Mouse (Mus musculus): Measurements from ENCODE around the gene Bsx. TPM values are rescaled to one million over a fixed set of nuclear protein-coding genes. Genes with fewer than 3 reads are reported as not detected.

The Bsx gene
- polyA plus RNA-seq, 1 experiment: not detected

- H3K27ac ChIP-seq (ENCODE audit: insufficient read depth, low read depth, low read length): no peak overlapping the region
- TF ChIP-seq POLR2A (IDR thresholded peaks at IDR 0.05; ENCODE audit: borderline replicate concordance, low read depth, low read length) (no peak), CTCF (IDR thresholded peaks at IDR 0.05; ENCODE audit: low read depth, low read length) (no peak)
- H3K4me1 ChIP-seq (ENCODE audit: control insufficient read depth, insufficient read depth, low read length): no peaks in the 10 kb centered on the region
- no peak overlapping the region for H3K4me3 ChIP-seq (ENCODE audit: insufficient read depth, low read length)
These were observed 11.7 kb downstream of the Bsx start for GRCm38 (mm10) chr9:40885669-40886068.

- Histone ChIP-seq H3K27ac (ENCODE audit: insufficient read depth, low read depth, low read length) (no peak overlapping the region), H3K4me3 (ENCODE audit: insufficient read depth, low read length) (no peak overlapping the region), H3K4me1 (ENCODE audit: control insufficient read depth, insufficient read depth, low read length) (no peaks in the 10 kb centered on the region)
- TF ChIP-seq POLR2A (IDR thresholded peaks at IDR 0.05; ENCODE audit: borderline replicate concordance, low read depth, low read length) (no peak), CTCF (IDR thresholded peaks at IDR 0.05; ENCODE audit: low read depth, low read length) (no peak)
These were observed 15.5 kb downstream of the Bsx start for GRCm38 (mm10) chr9:40889389-40889788.

- Histone ChIP-seq H3K4me3 (ENCODE audit: insufficient read depth, low read length) (no peak overlapping the region), H3K27ac (ENCODE audit: insufficient read depth, low read depth, low read length) (no peak overlapping the region), H3K4me1 (ENCODE audit: control insufficient read depth, insufficient read depth, low read length) (no peaks in the 10 kb centered on the region)
- TF ChIP-seq CTCF (IDR thresholded peaks at IDR 0.05; ENCODE audit: low read depth, low read length) (no peak), POLR2A (IDR thresholded peaks at IDR 0.05; ENCODE audit: borderline replicate concordance, low read depth, low read length) (no peak)
These were observed 18.5 kb downstream of the Bsx start for GRCm38 (mm10) chr9:40892456-40892855.

GRCm38 (mm10) chr9:40907413-40907812, 33.5 kb downstream of the Bsx start:
- TF ChIP-seq CTCF (IDR thresholded peaks at IDR 0.05; ENCODE audit: low read depth, low read length) (no peak), POLR2A (IDR thresholded peaks at IDR 0.05; ENCODE audit: borderline replicate concordance, low read depth, low read length) (no peak)
- Histone ChIP-seq H3K4me3 (ENCODE audit: insufficient read depth, low read length) (no peak overlapping the region), H3K27ac (ENCODE audit: insufficient read depth, low read depth, low read length) (no peak overlapping the region), H3K4me1 (ENCODE audit: control insufficient read depth, insufficient read depth, low read length) (no peaks in the 10 kb centered on the region)

- TF ChIP-seq POLR2A (IDR thresholded peaks at IDR 0.05; ENCODE audit: borderline replicate concordance, low read depth, low read length) (no peak), CTCF (IDR thresholded peaks at IDR 0.05; ENCODE audit: low read depth, low read length) (no peak)
- H3K4me3 ChIP-seq (ENCODE audit: insufficient read depth, low read length): no peak overlapping the region
These were observed 34.5 kb downstream of the Bsx start for GRCm38 (mm10) chr9:40908411-40908810.

GRCm38 (mm10) chr9:40908915-40909314, 35.0 kb downstream of the Bsx start:
- H3K27ac ChIP-seq (ENCODE audit: insufficient read depth, low read depth, low read length): no peak overlapping the region
- H3K4me1 ChIP-seq (ENCODE audit: control insufficient read depth, insufficient read depth, low read length): no peaks in the 10 kb centered on the region
- no peak for TF ChIP-seq POLR2A (IDR thresholded peaks at IDR 0.05; ENCODE audit: borderline replicate concordance, low read depth, low read length)
- no peak for TF ChIP-seq CTCF (IDR thresholded peaks at IDR 0.05; ENCODE audit: low read depth, low read length)
- H3K4me3 ChIP-seq (ENCODE audit: insufficient read depth, low read length): no peak overlapping the region

More at GRCm38 (mm10) chr9:40908411-40908810, 34.5 kb downstream of the Bsx start:
- H3K27ac ChIP-seq (ENCODE audit: insufficient read depth, low read depth, low read length): no peak overlapping the region
- no peaks in the 10 kb centered on the region for H3K4me1 ChIP-seq (ENCODE audit: control insufficient read depth, insufficient read depth, low read length)

DNA sequence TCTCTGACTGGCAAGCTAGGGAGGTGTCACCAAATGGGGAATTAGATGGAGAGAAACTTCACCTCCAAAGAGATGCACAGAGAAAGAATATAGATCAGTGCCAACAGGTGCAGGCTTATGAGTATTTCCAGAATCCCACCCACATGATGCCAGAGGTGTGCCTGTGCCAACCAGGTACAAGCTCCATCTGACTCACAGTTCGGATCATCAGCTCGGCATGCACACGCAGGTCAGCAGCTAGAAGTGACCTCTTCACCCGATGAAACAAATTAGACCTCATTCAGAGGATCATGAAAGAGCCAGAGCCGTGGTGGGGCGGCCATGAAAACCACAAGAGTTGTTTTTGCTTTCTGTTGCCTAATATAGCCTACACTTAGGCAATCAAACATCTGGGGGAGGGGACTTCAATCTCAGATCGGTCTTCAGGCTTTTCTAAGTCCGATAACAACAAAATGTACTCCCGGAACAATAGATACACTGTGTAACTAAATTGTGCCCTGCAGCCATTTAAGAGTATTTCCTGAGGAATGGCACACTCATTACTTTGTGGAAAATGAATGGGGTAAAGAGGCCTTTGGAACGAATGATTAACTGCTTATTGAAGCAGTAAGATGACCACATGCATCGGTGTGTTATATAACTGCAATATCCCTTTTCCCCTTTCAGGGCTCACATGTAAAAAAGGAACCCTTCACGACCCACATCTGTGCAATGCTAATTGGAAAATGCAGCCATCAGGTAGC, 44.1 kb downstream of the Bsx start:
- no peak for TF ChIP-seq POLR2A (IDR thresholded peaks at IDR 0.05; ENCODE audit: borderline replicate concordance, low read depth, low read length)
- no peak for TF ChIP-seq CTCF (IDR thresholded peaks at IDR 0.05; ENCODE audit: low read depth, low read length)
- Histone ChIP-seq H3K27ac (ENCODE audit: insufficient read depth, low read depth, low read length) (no peak overlapping the region), H3K4me3 (ENCODE audit: insufficient read depth, low read length) (no peak overlapping the region; the same call in 1 of the 2 replicates), H3K4me1 (ENCODE audit: control insufficient read depth, insufficient read depth, low read length) (peaks cover 8% of the 10 kb centered on the region; the same call in 1 of the 2 replicates)

GRCm38 (mm10) chr9:40927351-40927980, 53.5 kb downstream of the Bsx start:
- Histone ChIP-seq H3K4me3 (ENCODE audit: insufficient read depth, low read length) (no peak overlapping the region), H3K4me1 (ENCODE audit: control insufficient read depth, insufficient read depth, low read length) (no peaks in the 10 kb centered on the region), H3K27ac (ENCODE audit: insufficient read depth, low read depth, low read length) (no peak overlapping the region)
- TF ChIP-seq CTCF (IDR thresholded peaks at IDR 0.05; ENCODE audit: low read depth, low read length) (no peak), POLR2A (IDR thresholded peaks at IDR 0.05; ENCODE audit: borderline replicate concordance, low read depth, low read length) (no peak)

Other genes with a start within 250 kb of the Bsx start
- not detected in 2 replicates for gene Gm21915, start 203.5 kb upstream of the Bsx start, polyA plus RNA-seq (2012; ENCODE audit: insufficient read depth, insufficient read length, missing spikeins)
- gene Clmp, start 188.2 kb upstream of the Bsx start, polyA plus RNA-seq (2012; ENCODE audit: insufficient read depth, insufficient read length, missing spikeins): 2.0 TPM in 2 replicates
- 1,438 and 1,604 TPM in 2 replicates for gene Hspa8, start 73.1 kb upstream of the Bsx start, polyA plus RNA-seq (2012; ENCODE audit: insufficient read depth, insufficient read length, missing spikeins)
- not detected in 2 replicates for gene Jhy, start 90.0 kb downstream of the Bsx start, polyA plus RNA-seq (2012; ENCODE audit: insufficient read depth, insufficient read length, missing spikeins)
- gene Crtam, start 130.5 kb downstream of the Bsx start, polyA plus RNA-seq (2012; ENCODE audit: insufficient read depth, insufficient read length, missing spikeins): not detected in 2 replicates